Mouse (Mus musculus): ENCODE results near the gene Gprc5a. TPM values are rescaled to one million over a fixed set of nuclear protein-coding genes. Genes with fewer than 3 reads are reported as not detected.

The Gprc5a gene
- polyA plus RNA-seq (2014; fragmentation: Illumina TruSeq; extraction: RNeasy Lipid Tissue Mini Kit (QIAGEN cat#74804); ENCODE audit: low read depth, low replicate concordance) = 6.2 TPM

DNA sequence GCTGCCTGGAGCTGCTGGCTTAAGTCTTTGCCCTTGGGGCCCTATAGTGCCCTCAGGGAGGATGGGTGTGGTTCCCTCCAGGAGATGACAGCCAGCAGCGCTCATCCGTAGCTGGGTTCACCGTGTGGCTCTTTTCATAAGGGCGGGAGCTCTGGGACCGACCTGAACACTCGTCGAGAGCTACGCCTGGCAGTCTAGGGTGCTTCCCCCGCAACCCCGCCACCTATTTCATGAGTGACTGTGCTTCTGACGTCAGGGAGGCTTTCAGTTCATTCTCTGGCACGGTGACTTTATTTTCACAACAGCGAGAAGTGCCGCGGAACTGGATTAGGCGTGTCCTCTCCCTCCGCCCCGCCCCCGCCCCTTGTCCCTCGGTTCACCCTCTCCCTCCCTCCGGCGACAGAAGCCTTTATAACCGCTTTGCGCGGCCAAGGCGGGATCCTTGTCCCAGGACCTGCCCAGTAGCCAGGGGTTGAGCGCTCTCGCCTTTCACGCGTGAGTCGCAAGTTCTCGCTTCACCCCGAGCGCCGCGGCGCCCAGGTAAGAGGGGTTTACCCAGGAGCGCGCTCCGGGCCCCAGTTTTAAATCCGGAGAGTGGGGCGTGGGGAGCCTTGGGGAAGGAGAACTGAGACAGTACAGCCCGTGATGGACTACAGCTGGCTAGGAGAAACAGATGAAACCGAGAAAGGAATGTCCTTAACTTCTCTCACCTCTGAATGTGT, at the start of gene Gprc5a:
Gprc5a (plus strand) TSS at position 416 of the 722 bp plus-strand sequence.

DNA sequence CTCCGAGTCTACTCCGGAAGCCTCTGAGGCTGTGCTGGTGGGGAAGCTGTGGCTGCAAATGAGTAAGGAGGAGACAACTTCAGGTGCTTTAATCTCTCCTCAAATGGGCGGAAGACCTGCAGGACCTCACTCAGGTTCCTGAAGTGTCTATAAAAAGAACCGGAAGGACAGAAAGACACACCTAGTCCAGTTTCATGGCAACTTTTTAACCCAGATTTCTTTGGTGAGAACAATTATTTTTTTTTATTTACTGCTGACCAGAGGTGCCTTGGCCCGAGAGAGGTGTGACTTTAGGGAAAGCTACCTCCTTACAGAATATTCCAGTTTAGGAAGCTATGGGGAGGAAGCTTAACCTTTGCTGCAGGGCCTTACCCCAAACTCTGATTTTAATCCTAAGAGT, 52.7 kb downstream of the Gprc5a start, which contains the start of gene Gprc5d:
Gprc5d (minus strand) TSS at position 101 of the 400 bp plus-strand sequence.

Other genes with a start within 250 kb of the Gprc5a start
- gene Crebl2, start 235.5 kb upstream of the Gprc5a start, polyA plus RNA-seq (2014; fragmentation: Illumina TruSeq; extraction: RNeasy Lipid Tissue Mini Kit (QIAGEN cat#74804); ENCODE audit: low read depth, low replicate concordance) = 20.8 TPM
- 7.4 TPM for gene Gpr19, start 167.1 kb upstream of the Gprc5a start, polyA plus RNA-seq (2014; fragmentation: Illumina TruSeq; extraction: RNeasy Lipid Tissue Mini Kit (QIAGEN cat#74804); ENCODE audit: low read depth, low replicate concordance)
- 33.7 TPM for gene Cdkn1b, start 145.2 kb upstream of the Gprc5a start, polyA plus RNA-seq (2014; fragmentation: Illumina TruSeq; extraction: RNeasy Lipid Tissue Mini Kit (QIAGEN cat#74804); ENCODE audit: low read depth, low replicate concordance)
- 3.3 TPM for gene Apold1, start 83.9 kb upstream of the Gprc5a start, polyA plus RNA-seq (2014; fragmentation: Illumina TruSeq; extraction: RNeasy Lipid Tissue Mini Kit (QIAGEN cat#74804); ENCODE audit: low read depth, low replicate concordance)
- 43.3 TPM for gene Ddx47, start 54.0 kb upstream of the Gprc5a start, polyA plus RNA-seq (2014; fragmentation: Illumina TruSeq; extraction: RNeasy Lipid Tissue Mini Kit (QIAGEN cat#74804); ENCODE audit: low read depth, low replicate concordance)
- gene Gprc5d, start 52.6 kb downstream of the Gprc5a start, polyA plus RNA-seq (2014; fragmentation: Illumina TruSeq; extraction: RNeasy Lipid Tissue Mini Kit (QIAGEN cat#74804); ENCODE audit: low read depth, low replicate concordance) = not detected
- gene Fam234b, start 132.3 kb downstream of the Gprc5a start, polyA plus RNA-seq (2014; fragmentation: Illumina TruSeq; extraction: RNeasy Lipid Tissue Mini Kit (QIAGEN cat#74804); ENCODE audit: low read depth, low replicate concordance) = 16.9 TPM
- gene Hebp1, start 132.4 kb downstream of the Gprc5a start, polyA plus RNA-seq (2014; fragmentation: Illumina TruSeq; extraction: RNeasy Lipid Tissue Mini Kit (QIAGEN cat#74804); ENCODE audit: low read depth, low replicate concordance) = 94.0 TPM
- gene Gsg1, start 188.7 kb downstream of the Gprc5a start, polyA plus RNA-seq (2014; fragmentation: Illumina TruSeq; extraction: RNeasy Lipid Tissue Mini Kit (QIAGEN cat#74804); ENCODE audit: low read depth, low replicate concordance) = 69.1 TPM
- 4.2 TPM for gene Pbp2, start 244.8 kb downstream of the Gprc5a start, polyA plus RNA-seq (2014; fragmentation: Illumina TruSeq; extraction: RNeasy Lipid Tissue Mini Kit (QIAGEN cat#74804); ENCODE audit: low read depth, low replicate concordance)